Mouse (Mus musculus) hindbrain, embryonic 11.5 days (tissue): ENCODE data around the gene Kdm2a. TPM values are rescaled to one million over a fixed set of nuclear protein-coding genes. Genes with fewer than 3 reads are reported as not detected.
"Not testable (repeated sequence)": the region's sequence is repeated elsewhere in the genome, so short reads cannot be mapped to it uniquely, and the experiment has no call there.

Source experiments
- ATAC-seq: fragments of 200-750 bp; cut with Nextera tagmentation; 2 replicates; pipeline ENCODE4 v1.8.0; 2017; ENCODE audit warnings: mild to moderate bottlenecking, moderate TSS enrichment, moderate library complexity; ENCODE audit not compliant: low FRiP score
- DNase-seq: peaks from one replicate; pipeline ENCODE4 v3.0.0-alpha.2; 2015; ENCODE audit warnings: low spot score
- H3K27ac ChIP-seq: fragments of 300-500 bp; sonication (generic); 2 replicates; pipeline ENCODE4 v1.5.1; 2014; ENCODE audit warnings: mild to moderate bottlenecking, low read depth, low read length
- H3K27me3 ChIP-seq: fragments of 300-500 bp; sonication (generic); 2 replicates; pipeline ENCODE4 v1.6.1; 2014; ENCODE audit warnings: mild to moderate bottlenecking, low read length, moderate library complexity, mixed read lengths; ENCODE audit not compliant: control insufficient read depth, insufficient read depth
- H3K36me3 ChIP-seq: fragments of 300-500 bp; sonication (generic); 2 replicates; pipeline ENCODE4 v1.6.1; 2014; ENCODE audit warnings: mild to moderate bottlenecking, low read length, moderate library complexity, mixed read lengths; ENCODE audit not compliant: control insufficient read depth, insufficient read depth
- H3K4me1 ChIP-seq: fragments of 300-500 bp; sonication (generic); replicated peaks from 2 replicates; pipeline ENCODE4 v1.6.1; 2014; ENCODE audit warnings: low read length, mixed read lengths; ENCODE audit not compliant: control insufficient read depth, insufficient read depth
- H3K4me2 ChIP-seq: fragments of 300-500 bp; sonication (generic); replicated peaks from 2 replicates; pipeline ENCODE4 v1.6.1; 2014; ENCODE audit warnings: mild to moderate bottlenecking, low read depth, low read length
- H3K4me3 ChIP-seq: fragments of 300-500 bp; sonication (generic); 2 replicates; pipeline ENCODE4 v1.5.1; 2014; ENCODE audit warnings: low read depth, low read length
- H3K9ac ChIP-seq: fragments of 300-500 bp; sonication (generic); 2 replicates; pipeline ENCODE4 v1.6.1; 2014; ENCODE audit warnings: low read depth, low read length
- H3K9me3 ChIP-seq: fragments of 300-500 bp; sonication (generic); 2 replicates; pipeline ENCODE4 v1.6.1; 2016; ENCODE audit warnings: low read length; ENCODE audit not compliant: control insufficient read depth
- WGBS: fragments of 180-500 bp; shearing (Covaris S2); extraction: QIAGEN DNeasy Blood & Tissue Kit; methylation state at CpG from one replicate; pipeline ENCODE4 v1.1.7; 2014; 5-methylcytosine and 5-hydroxymethylcytosine counted together
- polyA plus RNA-seq: library from polyadenylated mRNA; unstranded; fragments of >200 nt; fragmentation: Nextera tagmentation; extraction: Ambion mirVana; gene quantifications from 2 replicates; pipeline ENCODE4 v1.2.1, GENCODE M21; 2014

Kdm2a gene
- polyA plus RNA-seq, 1 experiment from 2014 or later, result 44.0 TPM

DNA sequence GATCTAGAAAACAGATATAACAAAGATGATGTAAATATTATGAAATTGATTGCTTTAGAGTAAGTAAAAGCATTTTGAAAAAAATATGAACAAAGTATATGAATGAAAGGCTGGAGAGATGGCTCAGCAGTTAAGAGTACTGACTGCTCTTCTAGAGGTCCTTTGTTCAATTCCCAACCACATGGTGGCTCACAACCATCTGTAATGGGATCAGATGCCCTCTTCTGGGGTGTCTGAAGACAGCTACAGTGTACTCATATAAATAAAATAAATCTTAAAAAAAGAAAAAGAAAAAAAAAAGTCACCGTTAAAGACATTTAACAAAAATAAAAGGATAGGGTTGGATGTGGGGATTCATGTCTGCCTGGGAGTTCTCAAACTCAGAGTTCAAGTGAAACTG is 15.8 kb downstream of the Kdm2a start:
- H3K36me3 ChIP-seq, H3K4me1 ChIP-seq, ATAC-seq, H3K27me3 ChIP-seq, H3K9ac ChIP-seq, H3K4me3 ChIP-seq, H3K9me3 ChIP-seq, DNase-seq, H3K27ac ChIP-seq, H3K4me2 ChIP-seq: not testable (repeated sequence)
- WGBS, result 100% methylated on average over 1 of the region's 1 CpGs

DNA sequence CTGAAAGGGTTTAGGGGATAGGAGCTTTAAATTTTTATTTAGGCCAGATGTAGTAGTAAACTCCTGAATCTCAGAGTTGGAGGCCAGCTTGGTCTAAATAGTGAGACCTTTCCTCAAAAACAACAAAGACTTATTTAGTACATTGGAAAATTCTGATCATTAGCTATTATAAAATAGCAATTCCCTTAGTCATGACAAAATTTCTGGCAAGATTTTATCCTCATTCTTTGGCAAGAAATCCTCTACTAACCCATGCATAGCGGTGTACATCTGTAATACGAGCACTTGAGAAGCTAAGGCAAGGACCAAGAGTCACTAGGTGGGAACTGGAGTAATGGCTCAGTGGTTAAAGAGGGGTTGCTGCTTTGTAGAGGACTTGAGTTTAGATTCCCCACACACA is 27.4 kb downstream of the Kdm2a start:
- no peak overlapping the region for H3K9ac ChIP-seq
- no peak overlapping the region for H3K4me2 ChIP-seq
- H3K36me3 ChIP-seq, result no peaks in the 10 kb centered on the region
- no peaks in the 10 kb centered on the region for H3K4me1 ChIP-seq
- ATAC-seq (no peak), DNase-seq (no peak)
- H3K27me3 ChIP-seq, result no peaks in the 10 kb centered on the region
- WGBS, result 93% methylated on average over 2 of the region's 2 CpGs
- H3K4me3 ChIP-seq, result no peak overlapping the region
- no peak overlapping the region for H3K27ac ChIP-seq
- H3K9me3 ChIP-seq, result no peaks in the 10 kb centered on the region

- WGBS, result 91% methylated on average over 1 of the region's 1 CpGs
- H3K9me3 ChIP-seq, result no peaks in the 10 kb centered on the region
- no peak overlapping the region for H3K9ac ChIP-seq
- no peaks in the 10 kb centered on the region for H3K27me3 ChIP-seq
- no peaks in the 10 kb centered on the region for H3K4me1 ChIP-seq
- H3K36me3 ChIP-seq, result no peaks in the 10 kb centered on the region
- H3K27ac ChIP-seq, result no peak overlapping the region
- DNase-seq, result no peak
- no peak overlapping the region for H3K4me2 ChIP-seq
- H3K4me3 ChIP-seq, result no peak overlapping the region
- ATAC-seq, result no peak
These were observed 27.8 kb downstream of the Kdm2a start for GRCm38 (mm10) chr19:4370254-4370653.

- Histone ChIP-seq H3K4me3 (no peak overlapping the region), H3K9me3 (no peaks in the 10 kb centered on the region), H3K4me1 (no peaks in the 10 kb centered on the region), H3K4me2 (no peak overlapping the region), H3K27me3 (no peaks in the 10 kb centered on the region), H3K27ac (no peak overlapping the region), H3K9ac (no peak overlapping the region), H3K36me3 (peaks cover 5% of the 10 kb centered on the region)
- DNase-seq, result no peak
- 89% methylated on average over 2 of the region's 2 CpGs for WGBS
- no peak for ATAC-seq
These were observed 48.6 kb downstream of the Kdm2a start for GRCm38 (mm10) chr19:4349455-4349854.

DNA sequence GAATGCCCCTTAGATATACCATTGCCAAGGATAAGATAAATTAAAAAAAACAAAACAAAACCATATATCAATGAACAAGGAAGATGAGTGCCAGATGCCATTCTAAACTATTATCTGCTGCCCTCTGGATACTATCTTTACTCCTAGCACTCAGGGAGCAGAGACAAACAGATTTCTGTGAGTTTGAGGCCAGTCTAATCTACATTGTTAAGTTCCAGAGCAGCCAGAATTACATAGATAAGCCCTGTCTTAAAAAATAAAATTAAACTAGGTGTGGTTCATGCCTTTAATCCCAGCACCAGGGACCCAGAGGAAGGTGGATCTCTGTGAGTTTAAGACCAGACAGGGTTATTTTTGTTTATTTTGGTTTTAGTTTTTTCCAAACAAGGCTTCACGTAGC is 51.6 kb downstream of the Kdm2a start:
- H3K4me2 ChIP-seq, result no peak overlapping the region
- WGBS, result 83% methylated on average over 1 of the region's 1 CpGs
- ATAC-seq, result no peak
- H3K9me3 ChIP-seq, result no peaks in the 10 kb centered on the region
- DNase-seq, result no peak
- H3K9ac ChIP-seq, result no peak overlapping the region
- no peak overlapping the region for H3K27ac ChIP-seq
- H3K4me1 ChIP-seq, result no peaks in the 10 kb centered on the region
- no peak overlapping the region for H3K4me3 ChIP-seq
- peaks cover 7% of the 10 kb centered on the region; the same call in 1 of the 2 replicates for H3K36me3 ChIP-seq
- no peaks in the 10 kb centered on the region for H3K27me3 ChIP-seq

DNA sequence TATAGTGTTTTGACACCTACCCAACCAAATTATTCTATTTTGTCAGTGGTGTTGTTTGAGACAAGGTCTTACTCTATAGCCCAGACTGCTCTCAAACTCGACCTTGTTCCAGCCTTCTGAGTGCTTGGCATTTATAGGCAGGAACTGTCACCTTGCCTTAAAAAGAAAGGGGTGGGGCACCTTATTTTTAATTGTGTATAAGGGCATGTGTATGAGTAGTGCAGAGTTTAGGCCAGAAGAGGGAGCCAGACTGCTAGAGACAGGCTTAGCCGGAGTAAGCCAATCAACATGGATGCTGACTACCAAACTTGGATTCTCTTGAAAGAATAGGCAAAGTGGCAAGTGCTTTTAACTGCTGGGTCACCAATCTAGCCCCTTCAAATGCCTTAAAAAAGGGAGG is 59.9 kb downstream of the Kdm2a start:
- peaks cover 5% of the 10 kb centered on the region; the same call in 1 of the 2 replicates for H3K36me3 ChIP-seq
- WGBS, result 37% methylated on average over 2 of the region's 2 CpGs
- H3K9ac ChIP-seq, result no peak overlapping the region
- H3K4me3 ChIP-seq, result no peak overlapping the region
- no peaks in the 10 kb centered on the region for H3K9me3 ChIP-seq
- H3K27ac ChIP-seq, result no peak overlapping the region
- ATAC-seq (no peak), DNase-seq (peak; percentile 66)
- no peaks in the 10 kb centered on the region for H3K4me1 ChIP-seq
- no peak overlapping the region for H3K4me2 ChIP-seq
- no peaks in the 10 kb centered on the region for H3K27me3 ChIP-seq

- Histone ChIP-seq H3K9ac (peak overlapping the region; percentile 70), H3K4me3 (peak overlapping the region; percentile 62), H3K4me2 (peak overlapping the region; percentile 61), H3K4me1 (peaks cover 2% of the 10 kb centered on the region; the same call in 1 of the 2 replicates), H3K9me3 (no peaks in the 10 kb centered on the region), H3K27ac (peak overlapping the region; percentile 79), H3K36me3 (peaks cover 2% of the 10 kb centered on the region; the same call in 1 of the 2 replicates), H3K27me3 (no peaks in the 10 kb centered on the region)
- DNase-seq (peak; percentile 87), ATAC-seq (peak; percentile 99)
- WGBS, result 0% methylated on average over 16 of the region's 16 CpGs
These were observed 64.3 kb downstream of the Kdm2a start for GRCm38 (mm10) chr19:4333791-4334190.

- peak overlapping the region; percentile 70 for H3K9ac ChIP-seq
- peak overlapping the region; percentile 62 for H3K4me3 ChIP-seq
- ATAC-seq (peak; percentile 56), DNase-seq (peak; percentile 63)
- no peaks in the 10 kb centered on the region for H3K27me3 ChIP-seq
- peaks cover 3% of the 10 kb centered on the region for H3K36me3 ChIP-seq
- WGBS, result under 1% methylated on average over 13 of the region's 13 CpGs
- H3K9me3 ChIP-seq, result no peaks in the 10 kb centered on the region
- peak overlapping the region; percentile 61 for H3K4me2 ChIP-seq
- H3K4me1 ChIP-seq, result peaks cover 2% of the 10 kb centered on the region; the same call in 1 of the 2 replicates
- H3K27ac ChIP-seq, result peak overlapping the region; percentile 79
These were observed 64.8 kb downstream of the Kdm2a start for GRCm38 (mm10) chr19:4333100-4333775.

DNA sequence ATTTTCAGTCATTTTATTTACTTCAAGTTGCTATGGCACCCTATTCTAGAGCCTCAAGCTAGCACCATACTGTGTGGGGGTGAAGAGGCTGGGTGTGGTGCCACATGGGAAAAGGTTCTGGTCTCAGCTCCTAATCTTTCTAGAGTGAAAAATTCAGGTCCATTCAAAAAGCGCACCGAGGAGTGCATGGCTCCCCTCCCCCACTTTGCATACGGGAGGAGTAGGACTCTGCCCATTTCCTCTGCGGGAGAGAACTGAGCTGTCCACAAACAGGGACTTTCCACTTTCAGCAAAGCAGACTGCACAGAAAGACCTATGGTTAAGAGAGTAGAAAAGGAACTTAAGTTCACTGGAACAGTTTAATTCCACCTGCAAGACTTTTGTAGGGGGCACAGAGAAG is 65.4 kb downstream of the Kdm2a start:
- Histone ChIP-seq H3K27me3 (no peaks in the 10 kb centered on the region), H3K4me2 (peak overlapping the region; percentile 61), H3K4me1 (peaks cover 2% of the 10 kb centered on the region; the same call in 1 of the 2 replicates), H3K9me3 (no peaks in the 10 kb centered on the region), H3K27ac (no peak overlapping the region), H3K4me3 (peak overlapping the region; percentile 62), H3K9ac (peak overlapping the region; percentile 70), H3K36me3 (peaks cover 7% of the 10 kb centered on the region)
- 4% methylated on average over 4 of the region's 4 CpGs for WGBS
- ATAC-seq (no peak), DNase-seq (peak; percentile 70)
